28 mouse cellular contexts compared by ENCODE assay signal in the genomic region with DNA sequence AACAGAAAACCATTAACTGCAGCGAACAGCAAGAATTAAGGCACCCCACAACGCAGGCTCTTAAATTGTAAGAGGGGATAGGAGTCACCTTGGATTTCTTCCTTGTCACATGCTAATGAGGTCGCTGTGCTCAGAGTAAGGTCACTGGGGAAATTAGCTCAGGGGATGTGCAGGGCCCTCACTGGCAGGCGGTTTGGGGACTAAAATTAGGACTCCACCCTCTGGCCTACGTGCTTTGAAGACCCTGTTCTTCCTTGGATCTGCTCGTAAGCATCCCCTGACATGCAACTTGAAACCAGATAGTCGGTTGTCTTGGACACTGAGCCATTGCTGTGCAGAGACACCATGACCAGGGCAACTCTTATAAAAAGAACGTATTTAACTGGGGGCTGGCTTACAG. TPM values are rescaled to one million over a fixed set of nuclear protein-coding genes. Genes with fewer than 3 reads are reported as not detected.
DNase-seq lines count a peak whose midpoint lies in the region; TF ChIP-seq lines count a peak whose summit lies in the region.
"Had no signal": no experiment of that assay in that cellular context is flagged by ENCODE, and none has a peak within 500 bp of the region (broad histone marks: within the 10 kb centered on the region; RNA-seq: fewer than 3 reads in every experiment).

No protein-coding gene starts in this region.

- TF ChIP-seq CTCF in CH12.LX (conservative IDR thresholded peaks at IDR 0.05 in 1 of 2, IDR thresholded peaks at IDR 0.05 in 1 of 2; ENCODE audit: low read depth in 2 of 2, low read length in 2 of 2): no peak
- no peak for TF ChIP-seq CTCF in E14TG2a.4 (conservative IDR thresholded peaks at IDR 0.05; ENCODE audit: low read length)
- no peak for TF ChIP-seq CTCF in gastrocnemius, adult 2 months (IDR thresholded peaks at IDR 0.05)

- in situ Hi-C loops in CH12.LX (cut with MboI; ENCODE audit: low pct_ligation_motif_present, low pct_unique_long_range_greater_than_20kb, low sequenced_read_pairs): no loop called here

- TF ChIP-seq POLR2A in CH12.LX (IDR thresholded peaks at IDR 0.05; ENCODE audit: low read depth, low read length): no peak

- TF ChIP-seq EP300 in CH12.LX (IDR thresholded peaks at IDR 0.05; ENCODE audit: low read length): no peak

- no peak overlapping the region for H3K27ac ChIP-seq in CH12.LX (ENCODE audit: insufficient read depth, low read depth)
- no peak overlapping the region for H3K27ac ChIP-seq in gastrocnemius, adult 2 months
- no peak overlapping the region for H3K27ac ChIP-seq in limb, embryonic 10.5 days
- H3K27ac ChIP-seq: embryonic facial prominence, embryonic 13.5 days; embryonic facial prominence, embryonic 15.5 days; forebrain, embryonic 10.5 days; forebrain, embryonic 12.5 days had no signal

- no peaks in the 10 kb centered on the region for H3K36me3 ChIP-seq in CH12.LX (replicated peaks in 1 of 2; ENCODE audit: control insufficient read depth in 1 of 2, insufficient read depth in 1 of 2, low read length in 1 of 2)
- H3K36me3 ChIP-seq in E14TG2a.4 (ENCODE audit: insufficient read depth, low read length): peaks cover 7% of the 10 kb centered on the region; the same call in 1 of the 2 replicates
- no peaks in the 10 kb centered on the region for H3K36me3 ChIP-seq in limb, embryonic 10.5 days
- H3K36me3 ChIP-seq: embryonic facial prominence, embryonic 13.5 days; embryonic facial prominence, embryonic 15.5 days; forebrain, embryonic 10.5 days; forebrain, embryonic 12.5 days; G1E had no signal

- dilution Hi-C loops in CH12.LX (cut with MboI; ENCODE audit: extremely low pct_ligation_motif_present, extremely low pct_unique_long_range_greater_than_20kb, low sequenced_read_pairs): no loop called here

- no peaks in the 10 kb centered on the region for H3K79me2 ChIP-seq in CH12.LX (replicated peaks; ENCODE audit: control insufficient read depth, extremely low read depth, insufficient read depth, poor library complexity, severe bottlenecking)

- H3K4me2 ChIP-seq in CH12.LX (ENCODE audit: insufficient read depth, low read depth, poor library complexity, severe bottlenecking): no peak overlapping the region
- H3K4me2 ChIP-seq: embryonic facial prominence, embryonic 13.5 days; embryonic facial prominence, embryonic 15.5 days; forebrain, embryonic 12.5 days had no signal

- H3K4me3 ChIP-seq in CH12.LX (replicated peaks in 1 of 3; ENCODE audit: low read depth in 2 of 3, low read length in 2 of 3, poor library complexity in 1 of 3): no peak overlapping the region
- H3K4me3 ChIP-seq in E14TG2a.4 (replicated peaks; ENCODE audit: low read length): peak overlapping the region; percentile 66
- no peak overlapping the region for H3K4me3 ChIP-seq in gastrocnemius, adult 2 months
- H3K4me3 ChIP-seq in limb, embryonic 10.5 days: no peak overlapping the region
- H3K4me3 ChIP-seq: embryonic facial prominence, embryonic 13.5 days; embryonic facial prominence, embryonic 15.5 days; erythroblast, embryonic 14.5 days; forebrain, embryonic 10.5 days; forebrain, embryonic 12.5 days had no signal

- DNase-seq in CH12.LX (ENCODE audit: extremely low read depth) (peak; percentile 45), ES-CJ7 (ENCODE audit: low read depth, low spot score) (peak; percentile 92), R1 (ENCODE audit: low read depth, low spot score) (peak; percentile 91)
- DNase-seq in gastrocnemius, adult 2 months: no peak
- DNase-seq in limb, embryonic 10.5 days (ENCODE audit: low spot score): no peak
- no peak for DNase-seq in T-cell, adult 2 months (ENCODE audit: low spot score)
- DNase-seq in spleen, postnatal 36 days (ENCODE audit: low spot score in 2 of 2): no peak
- DNase-seq: adrenal gland, adult 2 months; adrenal gland, postnatal 10 days; adrenal gland, postnatal 25 days; cerebellum, adult 11 months; cerebellum, adult 18-20 months; cerebellum, adult 8-10 months; cerebellum, adult 9-11 months; cerebellum, postnatal 14 days; cerebellum, postnatal 36 days; embryo, embryonic 11 days had no signal

- H3K9me3 ChIP-seq in CH12.LX (replicated peaks; ENCODE audit: low read length) (peaks cover 9% of the 10 kb centered on the region), E14TG2a.4 (ENCODE audit: low read length) (peaks cover 16% of the 10 kb centered on the region)
- H3K9me3 ChIP-seq in limb, embryonic 10.5 days (replicated peaks): no peaks in the 10 kb centered on the region
- H3K9me3 ChIP-seq: embryonic facial prominence, embryonic 13.5 days; embryonic facial prominence, embryonic 15.5 days; forebrain, embryonic 10.5 days; forebrain, embryonic 12.5 days had no signal

- no peak overlapping the region for H3K9ac ChIP-seq in CH12.LX (ENCODE audit: insufficient read depth, low read depth)
- H3K9ac ChIP-seq: embryonic facial prominence, embryonic 13.5 days; embryonic facial prominence, embryonic 15.5 days; forebrain, embryonic 12.5 days had no signal

- no peak for TF ChIP-seq RAD21 in CH12.LX (IDR thresholded peaks at IDR 0.05; ENCODE audit: low read depth, low read length)

- intact Hi-C loops in gastrocnemius, adult 2 months (cut with DNase I): no loop called here

- 40% methylated on average over 8 of the region's 8 CpGs for WGBS in limb, embryonic 10.5 days

- H3K4me1 ChIP-seq in CH12.LX (ENCODE audit: control insufficient read depth in 1 of 2, insufficient read depth in 2 of 2) (peaks cover 0 to 32% of the 10 kb centered on the region in 2 experiments; a peak in 3 of 4 replicates), E14TG2a.4 (replicated peaks; ENCODE audit: low read depth, low read length) (peaks cover 35% of the 10 kb centered on the region)
- H3K4me1 ChIP-seq in limb, embryonic 10.5 days: peaks cover 2% of the 10 kb centered on the region; the same call in 1 of the 2 replicates
- H3K4me1 ChIP-seq: embryonic facial prominence, embryonic 13.5 days; embryonic facial prominence, embryonic 15.5 days; forebrain, embryonic 12.5 days had no signal

- no peaks in the 10 kb centered on the region for H3K27me3 ChIP-seq in CH12.LX (replicated peaks)
- H3K27me3 ChIP-seq in E14TG2a.4 (ENCODE audit: insufficient read depth, low read length): no peaks in the 10 kb centered on the region
- H3K27me3 ChIP-seq in limb, embryonic 10.5 days (ENCODE audit: low read depth, poor library complexity, severe bottlenecking): no peaks in the 10 kb centered on the region
- H3K27me3 ChIP-seq: embryonic facial prominence, embryonic 13.5 days; embryonic facial prominence, embryonic 15.5 days; forebrain, embryonic 12.5 days; Patski had no signal

TF ChIP-seq in CH12.LX, 34 proteins besides CTCF, POLR2A, EP300 and RAD21:
- TF ChIP-seq IRF4 (IDR thresholded peaks at IDR 0.05; ENCODE audit: low read depth, low read length) (no peak), PAX5 (IDR thresholded peaks at IDR 0.05; ENCODE audit: low read length) (no peak), ZKSCAN1 (IDR thresholded peaks at IDR 0.05; ENCODE audit: borderline replicate concordance, low read depth, low read length) (no peak), MAX (IDR thresholded peaks at IDR 0.05; ENCODE audit: low read length) (no peak), MEF2A (IDR thresholded peaks at IDR 0.05; ENCODE audit: borderline replicate concordance, low read depth, low read length) (no peak), UBTF (IDR thresholded peaks at IDR 0.05; ENCODE audit: low read depth, low read length) (no peak), MXI1 (IDR thresholded peaks at IDR 0.05; ENCODE audit: low read depth, low read length) (no peak), ELF1 (IDR thresholded peaks at IDR 0.05; ENCODE audit: low read depth, low read length) (no peak), TCF12 (IDR thresholded peaks at IDR 0.05; ENCODE audit: low read depth, low read length) (no peak), USF2 (conservative IDR thresholded peaks at IDR 0.05; ENCODE audit: low read depth, low read length) (no peak), ZMIZ1 (IDR thresholded peaks at IDR 0.05; ENCODE audit: low read depth, low read length) (no peak), GABPA (IDR thresholded peaks at IDR 0.05; ENCODE audit: insufficient replicate concordance, low read depth, low read length) (no peak), ETS1 (conservative IDR thresholded peaks at IDR 0.05; ENCODE audit: low read depth, low read length) (no peak), BHLHE40 (IDR thresholded peaks at IDR 0.05; ENCODE audit: low read depth, low read length) (no peak), JUN (IDR thresholded peaks at IDR 0.05; ENCODE audit: insufficient read depth, low read depth, low read length) (no peak), MAZ (IDR thresholded peaks at IDR 0.05; ENCODE audit: low read depth, low read length) (no peak)

RNA-seq across cellular contexts. Expression of a gene that starts 33.1 kb away (rescaled TPM):
- total RNA-seq in CH12.LX (2012; rRNA removed) (not detected in 2 replicates), CH12.LX (2014; rRNA removed) (not detected in 2 replicates)
- not detected in 2 replicates for polyA plus RNA-seq in CH12.LX (2012; ENCODE audit: insufficient read length, low read depth)
- total RNA-seq in gastrocnemius, adult 2 months (2021): not detected
- polyA plus RNA-seq in limb, embryonic 10.5 days (2016; fragmentation: Nextera tagmentation; extraction: Ambion mirVana): not detected in 2 replicates
- polyA plus RNA-seq: C2C12; embryonic facial prominence, embryonic 11.5 days; embryonic facial prominence, embryonic 13.5 days; embryonic facial prominence, embryonic 15.5 days; erythroblast, embryonic 14.5 days; forebrain, embryonic 10.5 days; forebrain, embryonic 12.5 days; forebrain, embryonic 14.5 days; G1E; Patski had no signal

RNA-seq across cellular contexts. Expression of a gene that starts 41.2 kb away (rescaled TPM):
- total RNA-seq in CH12.LX (2012; rRNA removed) (24.7 and 31.1 TPM in 2 replicates), CH12.LX (2014; rRNA removed) (39.2 and 42.0 TPM in 2 replicates)
- polyA plus RNA-seq in CH12.LX (2012; ENCODE audit: insufficient read length, low read depth): 61.3 and 67.6 TPM in 2 replicates
- 10 to 100 TPM in 1 of 2 experiments, 1 to 10 TPM in 1; 7.7 to 10.2 TPM for total RNA-seq in gastrocnemius, adult 2 months (2021)
- polyA plus RNA-seq in limb, embryonic 10.5 days (2016; fragmentation: Nextera tagmentation; extraction: Ambion mirVana): 46.2 and 49.0 TPM in 2 replicates

Comparison
In these comparisons a context has a peak if more than half of its experiments do, and no peak if none do; other contexts are left out.
1. DNase-seq: peak in CH12.LX (single experiment), ES-CJ7 (single experiment) and R1 (single experiment); none in gastrocnemius, adult 2 months (single experiment), limb, embryonic 10.5 days (single experiment), T-cell, adult 2 months (single experiment) and spleen, postnatal 36 days (0 of 2).